Mouse (Mus musculus) heart, postnatal 14 days (tissue): Measurements from ENCODE around the gene Hspb9. TPM values are rescaled to one million over a fixed set of nuclear protein-coding genes. Genes with fewer than 3 reads are reported as not detected.
A peak's percentile ranks its signal among the peaks of the same experiment; 100 is the strongest.

Experiments used
- DNase-seq, 2 experiments: peaks; one replicate each; pipeline ENCODE4 v3.0.0; 2021 to 2022
- intact Hi-C: fragments of 180-260 bp; cut with DNase I; formaldehyde crosslinking; loops from one replicate; pipeline ENCODE4 v1.15.1; 2025
- total RNA-seq, 2 experiments: library from RNA; stranded (reverse); gene quantifications; 2 replicates each; pipeline ENCODE4 v1.2.3; 2021

The Hspb9 gene
- total RNA-seq, 2 experiments from 2014 or later, result not detected

GRCm38 (mm10) chr11:100703851-100704531 lies 9.7 kb upstream of the Hspb9 start, which contains the start of gene Dhx58:
TSS of gene Dhx58 (minus strand) at chr11:100704271.
- intact Hi-C loops, result loop anchor here (2.0 to 10.0 kb wide), 3 partner anchors 77 to 279 kb away; no protein-coding TSS in a partner anchor
- DNase-seq, result no peak

- intact Hi-C loops, result loop anchor here (10.0 kb wide), 1 partner anchor 280 kb away; no protein-coding TSS in a partner anchor
- no peak for DNase-seq
These were observed 8.4 kb upstream of the Hspb9 start for GRCm38 (mm10) chr11:100705095-100705747.

GRCm38 (mm10) chr11:100709201-100709810 lies 4.3 kb upstream of the Hspb9 start:
- intact Hi-C loops, result loop anchor here (10.0 kb wide), 1 partner anchor 285 kb away; no protein-coding TSS in a partner anchor
- DNase-seq, result no peak

- no peak for DNase-seq
- intact Hi-C loops, result loop anchor here (5.0 kb wide), 2 partner anchors 247 to 352 kb away; no protein-coding TSS in a partner anchor
These were observed 3.1 kb upstream of the Hspb9 start for GRCm38 (mm10) chr11:100710528-100710927.

- DNase-seq, result no peak
- intact Hi-C loops, result loop anchor here (5.0 kb wide), 2 partner anchors 246 to 351 kb away; no protein-coding TSS in a partner anchor
These were observed 2.7 kb upstream of the Hspb9 start for GRCm38 (mm10) chr11:100710977-100711376.

- intact Hi-C loops, result loop anchor here (5.0 kb wide), 2 partner anchors 245 to 350 kb away; no protein-coding TSS in a partner anchor
- peak; percentile 89 to 91 for DNase-seq
These were observed 1.7 kb upstream of the Hspb9 start, which contains the start of gene Kat2a for GRCm38 (mm10) chr11:100711783-100712615. TSS of gene Kat2a (minus strand) at chr11:100712465.

GRCm38 (mm10) chr11:100713174-100713573 lies 476 bp upstream of the Hspb9 start:
- DNase-seq, result no peak
- intact Hi-C loops, result loop anchor here (5.0 kb wide), 2 partner anchors 244 to 349 kb away; no protein-coding TSS in a partner anchor

- DNase-seq, result peak; percentile 86 to 92
- intact Hi-C loops, result loop anchor here (1.0 to 5.0 kb wide), 4 partner anchors 30 to 348 kb away; no protein-coding TSS in a partner anchor
These were observed 875 bp downstream of the Hspb9 start for GRCm38 (mm10) chr11:100714534-100714915.

GRCm38 (mm10) chr11:100714948-100715347 lies 1.3 kb downstream of the Hspb9 start:
- no peak for DNase-seq
- intact Hi-C loops, result loop anchor here (1.0 to 5.0 kb wide), 4 partner anchors 30 to 347 kb away; no protein-coding TSS in a partner anchor

- intact Hi-C loops, result no loop called here
- DNase-seq, result no peak
These were observed 3.0 kb downstream of the Hspb9 start for GRCm38 (mm10) chr11:100716649-100717048.

GRCm38 (mm10) chr11:100718462-100718861 lies 4.8 kb downstream of the Hspb9 start:
- intact Hi-C loops, result no loop called here
- no peak for DNase-seq

- DNase-seq, result peak in 1 of 2 experiments; percentile 43
- intact Hi-C loops, result no loop called here
These were observed 5.2 kb downstream of the Hspb9 start for GRCm38 (mm10) chr11:100718866-100719265.

GRCm38 (mm10) chr11:100719312-100719711 lies 5.7 kb downstream of the Hspb9 start:
- intact Hi-C loops, result no loop called here

GRCm38 (mm10) chr11:100719893-100720292 lies 6.2 kb downstream of the Hspb9 start:
- DNase-seq, result no peak
- intact Hi-C loops, result no loop called here

More at GRCm38 (mm10) chr11:100719312-100719711, 5.7 kb downstream of the Hspb9 start:
- DNase-seq, result no peak

- intact Hi-C loops, result no loop called here
These were observed 6.7 kb downstream of the Hspb9 start for GRCm38 (mm10) chr11:100720345-100720744.

GRCm38 (mm10) chr11:100721254-100721653 lies 7.6 kb downstream of the Hspb9 start:
- no peak for DNase-seq
- intact Hi-C loops, result no loop called here

More at GRCm38 (mm10) chr11:100720345-100720744, 6.7 kb downstream of the Hspb9 start:
- peak in 1 of 2 experiments; percentile 41 for DNase-seq

GRCm38 (mm10) chr11:100721776-100722492 lies 8.3 kb downstream of the Hspb9 start:
- no peak for DNase-seq
- intact Hi-C loops, result no loop called here

GRCm38 (mm10) chr11:100722493-100723028 lies 8.9 kb downstream of the Hspb9 start:
- no peak for DNase-seq
- intact Hi-C loops, result no loop called here
